Mouse (Mus musculus) gastrocnemius, postnatal 4 days (tissue): ENCODE results near the gene BC100530. TPM values are rescaled to one million over a fixed set of nuclear protein-coding genes. Genes with fewer than 3 reads are reported as not detected.
"Not testable (repeated sequence)": the region's sequence is repeated elsewhere in the genome, so short reads cannot be mapped to it uniquely, and the experiment has no call there.

Experiments used
- DNase-seq, 2 experiments: peaks; one replicate each; pipeline ENCODE4 v3.0.0; 2021 to 2022; ENCODE audit warnings: low spot score in 2 of 2, mixed read lengths in 2 of 2
- long read RNA-seq, 2 experiments: library from polyadenylated mRNA; stranded (forward); transcript quantifications; one replicate each; pipeline ENCODE4 v2.0.0; 2021
- total RNA-seq, 2 experiments: library from RNA; stranded (reverse); gene quantifications; 2 replicates each; pipeline ENCODE4 v1.2.3; 2021

The BC100530 gene
- total RNA-seq = 1 to 10 TPM; 1.9 to 7.0 TPM
- long read RNA-seq, experiment 1, transcript BC100530-201 (3 exons, 619 nt) = major isoform, 34 of 34 reads
- long read RNA-seq, experiment 1, partial matches to known transcripts = 0 of 34 reads
- long read RNA-seq, experiment 1, other reads (novel, unspliced or antisense) = 0 of 34 reads
- long read RNA-seq, experiment 2, transcript BC100530-201 (3 exons, 619 nt) = major isoform, 13 of 13 reads
- long read RNA-seq, experiment 2, partial matches to known transcripts = 0 of 13 reads
- long read RNA-seq, experiment 2, other reads (novel, unspliced or antisense) = 0 of 13 reads

GRCm38 (mm10) chr16:36367648-36368047 is at the start of gene BC100530:
Gene BC100530, minus strand, starts transcription at chr16:36367748.
- DNase-seq = not testable (repeated sequence)

- DNase-seq = no peak
Measured at GRCm38 (mm10) chr16:36408357-36408756, 40.8 kb upstream of the BC100530 start, which contains the start of gene Stfa2. Gene Stfa2, minus strand, starts transcription at chr16:36408457.

GRCm38 (mm10) chr16:36389060-36389459 is 21.5 kb upstream of the BC100530 start:
- no peak for DNase-seq

GRCm38 (mm10) chr16:36337171-36337570 is 30.4 kb downstream of the BC100530 start:
- DNase-seq = no peak

GRCm38 (mm10) chr16:36334232-36334631 is 33.3 kb downstream of the BC100530 start, which contains the start of gene BC117090:
Gene BC117090, minus strand, starts transcription at chr16:36334332.
- DNase-seq = no peak

- no peak for DNase-seq
Measured at GRCm38 (mm10) chr16:36319286-36319685, 48.3 kb downstream of the BC100530 start.

- DNase-seq = not testable (repeated sequence)
Measured at GRCm38 (mm10) chr16:36316111-36316510, 51.4 kb downstream of the BC100530 start.

Other genes starting within 250 kb of the BC100530 start
- not detected for gene Csta1, start 236.5 kb downstream of the BC100530 start, total RNA-seq
- 1 to 10 TPM; 1.1 to 1.8 TPM for gene Stfa2l1, start 210.9 kb downstream of the BC100530 start, total RNA-seq
- 1 to 10 TPM in 1 of 2 experiments, under 1 TPM in 1; 0.81 to 5.7 TPM for gene Gm5483, start 183.5 kb downstream of the BC100530 start, total RNA-seq
- not detected for gene Gm5416, start 157.3 kb downstream of the BC100530 start, total RNA-seq
- gene 2010005H15Rik, start 146.3 kb downstream of the BC100530 start, total RNA-seq = under 1 TPM in 1 of 2 experiments, not detected in 1; 0.65 TPM
- gene Stfa1, start 90.8 kb downstream of the BC100530 start, total RNA-seq = 1 to 10 TPM; 1.6 to 5.6 TPM
- gene BC117090, start 33.4 kb downstream of the BC100530 start, total RNA-seq = not detected
- 1 to 10 TPM in 1 of 2 experiments, not detected in 1; 3.1 TPM for gene Stfa2, start 40.7 kb upstream of the BC100530 start, total RNA-seq
- gene Stfa3, start 87.6 kb upstream of the BC100530 start, total RNA-seq = 1 to 10 TPM; 1.3 to 8.3 TPM
- under 1 TPM; 0.31 to 0.32 TPM for gene Casr, start 194.4 kb upstream of the BC100530 start, total RNA-seq